Mouse (Mus musculus) CH12.LX (cell line): ENCODE results near the gene Gpx1.

Source experiments
- POLR2AphosphoS2 ChIP-seq: IDR thresholded peaks from 2 replicates; pipeline ENCODE4 v1.6.1; 2011; ENCODE audit warnings: low read depth, low read length, improper control_type of control experiment
- USF1 ChIP-seq: IDR thresholded peaks from 2 replicates; pipeline ENCODE4 v1.6.1; 2014; ENCODE audit warnings: low read depth, mild to moderate bottlenecking, inconsistent platforms, low read length, improper control_type of control experiment

DNA sequence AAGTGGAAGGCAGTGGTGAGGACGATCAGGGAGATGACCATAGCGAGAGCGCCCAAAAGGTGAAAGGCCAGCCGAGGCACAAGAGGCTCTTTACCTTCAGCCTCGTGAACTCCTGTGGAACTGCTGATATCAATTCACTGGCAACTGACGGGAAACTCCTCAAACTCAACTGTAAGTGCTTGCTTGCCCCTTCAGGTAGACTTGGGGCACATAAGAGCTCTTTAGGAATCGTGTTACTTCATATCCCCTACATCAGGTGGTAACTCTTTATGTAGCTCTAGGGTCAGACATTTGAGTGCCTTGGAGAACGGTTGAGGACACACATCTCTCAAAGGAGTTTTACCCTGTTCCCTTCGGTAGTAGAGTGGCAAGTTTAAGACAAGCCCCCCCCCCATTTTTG is 42.7 kb downstream of the Gpx1 start:
- TF ChIP-seq POLR2AphosphoS2: no peak
- TF ChIP-seq USF1: no peak
